Mouse (Mus musculus) embryonic facial prominence, embryonic 12.5 days (tissue): Measurements from ENCODE around the gene Ifi203. TPM values are rescaled to one million over a fixed set of nuclear protein-coding genes. Genes with fewer than 3 reads are reported as not detected.
"Not testable (repeated sequence)": the region's sequence is repeated elsewhere in the genome, so short reads cannot be mapped to it uniquely, and the experiment has no call there.

ENCODE experiments used
- ATAC-seq: fragments of 200-750 bp; cut with Nextera tagmentation; 2 replicates; pipeline ENCODE4 v1.8.0; 2017; ENCODE audit not compliant: insufficient number of reproducible peaks, insufficient read depth, low FRiP score, low TSS enrichment
- H3K27ac ChIP-seq: fragments of 300-500 bp; sonication (generic); 2 replicates; pipeline ENCODE4 v1.5.1; 2016; ENCODE audit warnings: mild to moderate bottlenecking
- H3K27me3 ChIP-seq: fragments of 300-500 bp; sonication (generic); 2 replicates; pipeline ENCODE4 v1.6.1; 2016; ENCODE audit warnings: mild to moderate bottlenecking, moderate library complexity
- H3K36me3 ChIP-seq: fragments of 300-500 bp; sonication (generic); 2 replicates; pipeline ENCODE4 v1.6.1; 2016; ENCODE audit warnings: mild to moderate bottlenecking
- H3K4me1 ChIP-seq: fragments of 300-500 bp; sonication (generic); 2 replicates; pipeline ENCODE4 v1.6.1; 2016
- H3K4me2 ChIP-seq: fragments of 300-500 bp; sonication (generic); replicated peaks from 2 replicates; pipeline ENCODE4 v1.6.1; 2016; ENCODE audit warnings: mild to moderate bottlenecking, moderate library complexity
- H3K4me3 ChIP-seq: fragments of 300-500 bp; sonication (generic); 2 replicates; pipeline ENCODE4 v1.5.1; 2016; ENCODE audit warnings: mild to moderate bottlenecking
- H3K9ac ChIP-seq: fragments of 300-500 bp; sonication (generic); 2 replicates; pipeline ENCODE4 v1.6.1; 2016; ENCODE audit warnings: mild to moderate bottlenecking, moderate library complexity
- H3K9me3 ChIP-seq: fragments of 300-500 bp; sonication (generic); 2 replicates; pipeline ENCODE4 v1.6.1; 2016; ENCODE audit warnings: mild to moderate bottlenecking, moderate library complexity
- WGBS: fragments of 180-500 bp; shearing (Covaris S2); methylation state at CpG from one replicate; pipeline ENCODE4 v1.1.7; 2016; 5-methylcytosine and 5-hydroxymethylcytosine counted together
- polyA plus RNA-seq: library from polyadenylated mRNA; unstranded; fragments of >200 nt; fragmentation: Nextera tagmentation; extraction: Ambion mirVana; gene quantifications from 2 replicates; pipeline ENCODE4 v1.2.1, GENCODE M21; 2016

Gene Ifi203
- polyA plus RNA-seq, 1 experiment from 2014 or later, result 0.40 TPM

DNA sequence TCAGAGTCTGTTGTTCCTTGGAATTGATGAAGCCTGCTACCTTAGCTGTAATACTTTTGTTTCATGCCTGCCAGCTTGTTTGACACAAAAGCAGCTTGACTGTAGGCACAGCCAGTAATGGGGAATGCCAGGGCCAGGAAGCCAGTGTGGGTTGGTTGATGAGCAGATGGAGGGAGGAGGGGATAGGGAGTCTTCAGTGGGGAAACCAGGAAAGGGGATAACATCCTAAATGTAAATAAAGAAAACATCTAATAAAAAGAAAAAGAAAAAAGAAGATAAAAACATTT, 251 bp upstream of the Ifi203 start:
- H3K9ac ChIP-seq, H3K4me3 ChIP-seq, ATAC-seq, H3K4me2 ChIP-seq, H3K27me3 ChIP-seq, H3K27ac ChIP-seq, H3K36me3 ChIP-seq, H3K4me1 ChIP-seq, H3K9me3 ChIP-seq: not testable (repeated sequence)

GRCm38 (mm10) chr1:173941522-173941921, 950 bp downstream of the Ifi203 start:
- H3K4me1 ChIP-seq, ATAC-seq: not testable (repeated sequence)
- 86% methylated on average over 2 of the region's 2 CpGs for WGBS

DNA sequence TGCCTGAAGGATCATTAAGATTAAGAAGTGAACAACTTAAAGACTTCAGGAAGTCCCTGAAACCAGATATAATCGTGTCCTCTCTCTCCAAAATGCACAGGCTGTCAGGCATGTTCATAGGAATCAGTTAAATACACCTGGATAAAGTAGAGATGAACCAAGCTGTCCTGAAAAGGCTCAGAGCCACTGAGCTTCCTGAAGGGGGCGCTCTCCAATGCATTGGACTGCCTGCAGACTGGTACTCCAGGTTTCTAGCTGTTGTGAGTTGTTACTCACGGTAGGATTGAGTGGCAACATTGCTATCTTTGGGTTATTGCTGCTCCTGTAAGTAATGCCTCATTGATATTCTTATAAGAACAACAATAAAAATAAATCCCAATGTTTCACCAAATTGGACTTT, 23.2 kb downstream of the Ifi203 start:
- ATAC-seq, H3K27me3 ChIP-seq, H3K4me3 ChIP-seq, H3K27ac ChIP-seq, H3K4me2 ChIP-seq, H3K36me3 ChIP-seq, H3K4me1 ChIP-seq, H3K9ac ChIP-seq, H3K9me3 ChIP-seq: not testable (repeated sequence)
- 64% methylated on average over 2 of the region's 3 CpGs for WGBS

More at GRCm38 (mm10) chr1:173941522-173941921, 950 bp downstream of the Ifi203 start:
- not testable (repeated sequence) for H3K27me3 ChIP-seq, H3K4me3 ChIP-seq, H3K4me2 ChIP-seq, H3K27ac ChIP-seq, H3K9me3 ChIP-seq, H3K9ac ChIP-seq, H3K36me3 ChIP-seq

- Histone ChIP-seq H3K27me3 (no peaks in the 10 kb centered on the region), H3K4me1 (no peaks in the 10 kb centered on the region), H3K9ac (no peak overlapping the region), H3K27ac (no peak overlapping the region), H3K36me3 (no peaks in the 10 kb centered on the region), H3K9me3 (no peaks in the 10 kb centered on the region), H3K4me3 (no peak overlapping the region), H3K4me2 (no peak overlapping the region)
- 80% methylated on average over 2 of the region's 2 CpGs for WGBS
- ATAC-seq, result no peak
Measured at GRCm38 (mm10) chr1:173914559-173914958, 27.9 kb downstream of the Ifi203 start.

- H3K27ac ChIP-seq, H3K36me3 ChIP-seq, H3K9ac ChIP-seq, H3K4me1 ChIP-seq, H3K27me3 ChIP-seq, ATAC-seq, H3K4me2 ChIP-seq, H3K9me3 ChIP-seq, H3K4me3 ChIP-seq: not testable (repeated sequence)
Measured at GRCm38 (mm10) chr1:173913256-173913791, 29.1 kb downstream of the Ifi203 start.

GRCm38 (mm10) chr1:173912548-173913255, 29.8 kb downstream of the Ifi203 start, which contains the start of gene Ifi211:
Ifi211 (minus strand) TSS chr1:173913046.
- not testable (repeated sequence) for H3K9ac ChIP-seq, H3K36me3 ChIP-seq, H3K27me3 ChIP-seq, H3K4me2 ChIP-seq, H3K4me1 ChIP-seq, H3K27ac ChIP-seq, H3K4me3 ChIP-seq, ATAC-seq, H3K9me3 ChIP-seq
- WGBS, result 86% methylated on average over 6 of the region's 6 CpGs

GRCm38 (mm10) chr1:173911808-173912464, 30.5 kb downstream of the Ifi203 start:
- Histone ChIP-seq H3K27me3 (no peaks in the 10 kb centered on the region), H3K4me3 (no peak overlapping the region), H3K4me2 (no peak overlapping the region), H3K4me1 (no peaks in the 10 kb centered on the region), H3K27ac (no peak overlapping the region), H3K9me3 (no peaks in the 10 kb centered on the region), H3K9ac (no peak overlapping the region), H3K36me3 (no peaks in the 10 kb centered on the region)
- 87% methylated on average over 2 of the region's 2 CpGs for WGBS
- ATAC-seq, result no peak

GRCm38 (mm10) chr1:173908390-173908789, 34.1 kb downstream of the Ifi203 start:
- not testable (repeated sequence) for H3K4me3 ChIP-seq, H3K36me3 ChIP-seq, H3K4me1 ChIP-seq, H3K4me2 ChIP-seq, H3K9me3 ChIP-seq, H3K27ac ChIP-seq, H3K27me3 ChIP-seq, H3K9ac ChIP-seq, ATAC-seq

GRCm38 (mm10) chr1:173905885-173906284, 36.6 kb downstream of the Ifi203 start:
- H3K36me3 ChIP-seq, H3K4me1 ChIP-seq, H3K27me3 ChIP-seq, H3K9me3 ChIP-seq, ATAC-seq, H3K27ac ChIP-seq, H3K4me2 ChIP-seq, H3K4me3 ChIP-seq, H3K9ac ChIP-seq: not testable (repeated sequence)
- WGBS, result 88% methylated on average over 4 of the region's 4 CpGs

- H3K9me3 ChIP-seq, H3K27me3 ChIP-seq, ATAC-seq, H3K36me3 ChIP-seq, H3K9ac ChIP-seq, H3K27ac ChIP-seq, H3K4me2 ChIP-seq, H3K4me3 ChIP-seq, H3K4me1 ChIP-seq: not testable (repeated sequence)
Measured at GRCm38 (mm10) chr1:173889741-173890140, 52.7 kb downstream of the Ifi203 start.

DNA sequence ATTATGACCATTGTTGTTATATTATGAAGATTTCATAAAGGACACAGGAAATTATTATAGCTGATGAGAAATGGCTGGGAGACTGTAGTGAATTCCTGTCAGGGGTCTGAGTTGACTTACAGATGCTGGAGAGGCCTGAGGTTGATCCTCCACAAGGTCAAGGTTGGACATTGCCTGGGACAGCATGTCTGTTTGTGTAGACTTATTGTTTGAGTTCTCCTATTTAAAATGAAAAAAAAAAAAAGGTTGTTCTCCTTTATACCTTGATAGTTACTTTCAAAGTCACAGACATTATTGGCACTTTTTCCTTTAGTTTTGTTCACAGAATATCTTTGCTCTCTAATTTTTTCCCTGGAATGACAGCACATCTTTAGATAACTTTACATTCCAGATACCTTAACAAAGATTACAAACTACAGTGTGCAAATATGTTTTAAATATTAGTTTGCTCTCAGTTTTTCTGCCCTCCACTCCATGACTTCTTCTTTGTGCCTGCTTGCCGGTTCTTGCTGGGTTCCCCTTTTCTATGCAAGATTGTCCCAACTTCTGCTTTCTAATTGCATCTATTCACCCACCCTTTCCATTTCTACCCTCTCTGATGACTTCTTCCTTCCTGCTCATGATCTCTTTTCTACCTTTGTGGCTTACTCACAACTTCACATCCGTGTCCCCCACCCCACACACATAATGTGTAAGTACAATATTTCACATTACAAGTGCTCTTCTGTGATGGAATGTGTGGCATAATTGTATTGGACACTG, 55.3 kb downstream of the Ifi203 start:
- H3K9ac ChIP-seq, H3K27ac ChIP-seq, ATAC-seq, H3K9me3 ChIP-seq, H3K4me1 ChIP-seq, H3K27me3 ChIP-seq, H3K36me3 ChIP-seq, H3K4me3 ChIP-seq, H3K4me2 ChIP-seq: not testable (repeated sequence)
- WGBS, result 80% methylated on average over 1 of the region's 2 CpGs

GRCm38 (mm10) chr1:173880004-173880666, 62.3 kb downstream of the Ifi203 start:
- H3K4me3 ChIP-seq, H3K9ac ChIP-seq, H3K4me2 ChIP-seq, H3K4me1 ChIP-seq, ATAC-seq, H3K36me3 ChIP-seq, H3K9me3 ChIP-seq, H3K27me3 ChIP-seq, H3K27ac ChIP-seq: not testable (repeated sequence)
- 68% methylated on average over 3 of the region's 3 CpGs for WGBS
